Mouse (Mus musculus) layer of hippocampus, adult 2 months (tissue): ENCODE data around the gene Harbi1. TPM values are rescaled to one million over a fixed set of nuclear protein-coding genes. Genes with fewer than 3 reads are reported as not detected.
A peak's percentile ranks its signal among the peaks of the same experiment; 100 is the strongest.
"Not testable (repeated sequence)": the region's sequence is repeated elsewhere in the genome, so short reads cannot be mapped to it uniquely, and the experiment has no call there.

Source experiments
- DNase-seq, 2 experiments: peaks; one replicate each; pipeline ENCODE4 v3.0.0; 2022; ENCODE audit warnings: low spot score in 2 of 2
- H3K27ac ChIP-seq: fragments of 200-600 bp; 2 replicates; pipeline ENCODE4 v1.8.1; 2022
- H3K4me3 ChIP-seq: fragments of 200-600 bp; 2 replicates; pipeline ENCODE4 v1.8.1; 2022; ENCODE audit warnings: mild to moderate bottlenecking
- CTCF ChIP-seq: fragments of 200-600 bp; conservative IDR thresholded peaks from 2 replicates; pipeline ENCODE4 v1.8.1; 2022; ENCODE audit warnings: antibody characterized with exemption, mild to moderate bottlenecking, moderate library complexity
- total RNA-seq, 2 experiments: library from RNA; stranded (reverse); gene quantifications; 2 replicates each; pipeline ENCODE4 v1.2.3; 2021

Gene Harbi1
- total RNA-seq, 2 experiments from 2014 or later: 6.7 to 10.0 TPM

DNA sequence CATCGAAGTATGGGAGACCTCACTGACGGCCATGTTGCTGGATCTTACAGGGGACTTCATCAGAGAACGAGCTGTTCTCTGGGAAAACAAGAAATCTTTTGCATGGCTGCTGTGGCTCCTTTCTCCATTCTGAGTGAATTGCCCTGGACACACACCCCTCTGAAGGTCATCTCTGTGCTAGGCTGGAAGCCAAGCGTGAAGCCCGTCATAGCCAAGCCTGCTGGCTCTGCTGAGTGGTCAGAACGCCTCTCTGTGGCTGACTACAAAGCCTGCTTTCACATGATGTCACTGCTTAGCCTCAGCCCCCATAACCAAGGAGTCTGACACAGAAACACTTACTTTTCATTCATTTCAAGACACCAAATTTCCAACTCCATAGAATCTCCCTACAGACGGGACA is 21.2 kb upstream of the Harbi1 start:
- no peak for TF ChIP-seq CTCF
- H3K4me3 ChIP-seq: no peak overlapping the region
- DNase-seq: peak; percentile 47 to 58
- peak overlapping the region; percentile 67 for H3K27ac ChIP-seq

DNA sequence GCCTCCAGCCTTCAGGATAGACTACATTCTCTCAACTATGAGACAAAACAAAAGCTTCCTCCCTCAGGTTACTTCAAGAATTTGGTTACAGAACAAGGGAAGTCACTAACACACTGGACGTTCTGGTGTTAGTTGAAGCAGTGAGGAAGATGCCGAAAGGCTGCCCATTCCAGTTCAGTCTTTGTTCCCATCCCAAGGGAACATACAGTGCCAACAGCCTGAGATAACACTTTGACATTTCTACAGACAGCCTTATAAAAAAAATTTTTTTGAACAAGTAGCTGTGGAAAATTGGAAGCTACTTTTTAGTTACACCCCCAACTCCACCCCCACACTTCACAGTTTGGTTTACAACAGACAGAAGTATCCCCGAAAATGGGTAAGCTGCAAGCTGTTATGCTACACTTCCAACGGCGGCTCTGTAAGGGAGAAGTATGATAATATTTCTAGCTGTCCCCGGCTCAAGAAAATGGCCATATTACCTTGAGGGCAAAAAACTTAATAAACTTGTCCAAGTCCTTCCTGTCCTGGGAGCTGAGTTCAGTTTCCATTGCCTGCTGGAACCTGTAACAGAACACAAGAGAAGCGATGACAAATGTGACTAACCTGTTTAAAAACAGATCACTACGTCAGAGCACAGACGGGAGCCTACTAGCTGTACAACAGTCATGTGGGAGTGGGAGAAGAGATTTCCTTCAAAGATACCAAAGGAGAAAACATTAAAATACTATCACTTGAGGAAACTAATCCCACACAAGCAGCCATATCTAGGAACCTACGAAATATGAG is 15.0 kb upstream of the Harbi1 start:
- Histone ChIP-seq H3K27ac (peak overlapping the region; percentile 59; the same call in 1 of the 2 replicates), H3K4me3 (no peak overlapping the region)
- no peak for TF ChIP-seq CTCF
- DNase-seq: peak; percentile 43 to 57

DNA sequence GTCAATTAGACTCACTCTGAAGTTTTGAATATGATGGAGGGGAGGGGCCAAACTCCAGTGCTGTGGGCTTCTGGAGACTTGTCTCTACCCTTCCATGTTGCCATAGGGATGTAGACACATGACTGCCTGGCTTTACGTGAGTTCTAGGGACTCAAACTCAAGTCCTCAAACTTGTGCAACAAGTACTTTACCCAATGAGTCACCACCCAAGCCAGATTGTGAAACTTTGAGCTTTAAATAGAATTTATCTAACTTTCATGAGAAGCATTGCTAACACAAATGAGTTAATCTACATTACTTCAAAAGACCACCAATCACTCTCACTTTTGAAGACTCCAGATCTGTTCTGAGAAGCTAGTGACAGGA is 14.4 kb upstream of the Harbi1 start:
- no peak overlapping the region for H3K4me3 ChIP-seq
- no peak for TF ChIP-seq CTCF
- no peak for DNase-seq

DNA sequence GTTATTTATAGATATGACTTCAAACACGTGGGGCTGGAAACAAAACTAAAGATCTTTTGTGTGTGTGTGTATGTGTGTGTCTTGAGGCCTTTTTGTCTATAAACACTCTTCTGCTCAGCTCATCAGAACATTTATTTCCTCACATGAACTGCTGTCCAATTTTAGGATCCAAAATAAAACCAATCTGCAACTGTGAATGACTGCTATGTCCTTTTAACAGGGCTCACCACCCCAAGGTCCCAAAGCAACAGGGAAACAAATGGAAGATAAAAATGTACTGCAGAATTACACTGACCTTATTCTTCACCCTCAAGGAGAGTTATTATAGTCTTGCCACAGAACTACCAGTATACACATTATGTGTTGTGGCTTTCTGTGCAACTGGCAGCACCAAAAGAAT is 11.4 kb upstream of the Harbi1 start:
- no peak for DNase-seq
- Histone ChIP-seq H3K27ac (peak overlapping the region; percentile 32; the same call in 1 of the 2 replicates), H3K4me3 (no peak overlapping the region)
- TF ChIP-seq CTCF: no peak

More for the DNA sequence above, 14.4 kb upstream of the Harbi1 start:
- H3K27ac ChIP-seq: peak overlapping the region; percentile 56; the same call in 1 of the 2 replicates

DNA sequence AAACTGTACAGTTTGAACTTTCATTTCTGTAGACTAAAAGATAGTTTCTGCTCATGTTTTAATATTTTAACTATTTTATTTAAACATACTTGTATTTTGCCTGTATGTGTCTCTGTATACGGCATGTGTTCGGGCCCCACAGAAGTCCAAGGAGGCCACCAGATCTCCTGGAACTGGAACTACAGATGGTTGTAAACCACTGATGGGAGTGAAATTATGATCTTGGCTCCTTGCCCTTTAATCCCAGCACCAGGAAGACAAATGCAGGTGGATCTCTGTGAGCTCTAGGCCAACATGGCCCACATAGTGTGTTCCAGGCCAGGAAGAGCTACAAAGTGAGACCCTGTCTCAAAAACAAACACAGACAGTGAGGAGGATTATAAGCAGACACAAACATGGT is 9.3 kb upstream of the Harbi1 start:
- no peak overlapping the region for H3K27ac ChIP-seq
- no peak overlapping the region for H3K4me3 ChIP-seq
- DNase-seq: no peak
- no peak for TF ChIP-seq CTCF

DNA sequence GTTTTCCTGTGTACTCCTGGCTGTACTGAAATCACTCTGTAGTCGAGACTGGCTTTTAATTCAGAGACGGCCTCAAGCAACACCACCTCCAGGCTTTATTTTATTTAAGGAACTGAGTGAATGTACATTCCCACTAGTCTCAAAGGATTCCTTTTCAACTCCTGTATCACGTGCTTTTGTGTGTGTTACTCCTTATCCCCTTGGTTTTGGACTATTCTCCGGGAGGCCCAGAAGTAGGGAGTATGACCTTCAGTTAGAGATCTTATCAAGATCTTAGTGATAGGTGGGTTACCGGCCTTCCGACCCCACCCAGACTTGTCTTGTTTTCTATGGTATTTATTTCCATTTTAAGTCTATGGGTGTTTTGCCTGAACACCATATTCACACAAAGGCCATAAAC is 4.9 kb upstream of the Harbi1 start:
- Histone ChIP-seq H3K4me3 (no peak overlapping the region), H3K27ac (no peak overlapping the region)
- DNase-seq: no peak
- no peak for TF ChIP-seq CTCF

DNA sequence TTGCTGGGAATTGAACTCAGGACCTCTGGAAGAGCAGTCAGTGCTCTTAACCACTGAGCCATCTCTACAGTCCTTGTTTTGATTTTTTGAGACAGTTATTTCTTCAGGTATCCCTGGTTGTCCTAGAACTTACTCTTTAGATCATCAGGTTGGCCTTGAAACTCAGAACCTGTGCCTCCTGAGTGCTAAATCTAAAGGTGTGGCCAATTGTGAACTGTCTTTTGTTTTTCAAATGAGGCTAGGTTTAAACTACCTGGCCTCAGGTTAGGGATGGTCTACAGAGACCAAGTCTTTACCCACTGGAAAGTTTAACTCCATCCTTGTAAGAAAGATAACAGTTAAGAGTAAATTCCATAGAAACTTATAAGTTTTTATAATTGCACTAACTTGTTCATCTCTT is 4.2 kb upstream of the Harbi1 start:
- Histone ChIP-seq H3K4me3 (no peak overlapping the region), H3K27ac (no peak overlapping the region)
- TF ChIP-seq CTCF: no peak
- no peak for DNase-seq

DNA sequence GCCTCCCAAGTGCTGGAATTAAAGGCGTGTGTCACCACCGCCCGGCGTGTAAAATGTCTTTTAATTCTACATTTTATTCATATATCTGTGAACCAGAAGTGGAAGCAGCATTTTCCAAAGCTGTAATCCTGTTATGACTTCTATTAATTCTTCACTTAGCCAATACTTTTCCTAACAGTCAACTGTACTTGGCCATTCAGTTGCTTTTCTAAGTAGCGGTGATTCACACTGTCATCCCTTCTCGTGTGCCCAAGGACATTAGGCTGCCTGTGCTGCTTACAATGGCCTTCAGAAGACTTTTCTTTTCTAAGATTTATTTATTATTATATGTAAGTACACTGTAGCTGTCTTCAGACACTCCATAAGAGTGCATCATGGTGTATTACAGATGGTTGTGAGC is 2.3 kb upstream of the Harbi1 start:
- TF ChIP-seq CTCF: no peak
- Histone ChIP-seq H3K4me3 (no peak overlapping the region), H3K27ac (no peak overlapping the region)
- no peak for DNase-seq

DNA sequence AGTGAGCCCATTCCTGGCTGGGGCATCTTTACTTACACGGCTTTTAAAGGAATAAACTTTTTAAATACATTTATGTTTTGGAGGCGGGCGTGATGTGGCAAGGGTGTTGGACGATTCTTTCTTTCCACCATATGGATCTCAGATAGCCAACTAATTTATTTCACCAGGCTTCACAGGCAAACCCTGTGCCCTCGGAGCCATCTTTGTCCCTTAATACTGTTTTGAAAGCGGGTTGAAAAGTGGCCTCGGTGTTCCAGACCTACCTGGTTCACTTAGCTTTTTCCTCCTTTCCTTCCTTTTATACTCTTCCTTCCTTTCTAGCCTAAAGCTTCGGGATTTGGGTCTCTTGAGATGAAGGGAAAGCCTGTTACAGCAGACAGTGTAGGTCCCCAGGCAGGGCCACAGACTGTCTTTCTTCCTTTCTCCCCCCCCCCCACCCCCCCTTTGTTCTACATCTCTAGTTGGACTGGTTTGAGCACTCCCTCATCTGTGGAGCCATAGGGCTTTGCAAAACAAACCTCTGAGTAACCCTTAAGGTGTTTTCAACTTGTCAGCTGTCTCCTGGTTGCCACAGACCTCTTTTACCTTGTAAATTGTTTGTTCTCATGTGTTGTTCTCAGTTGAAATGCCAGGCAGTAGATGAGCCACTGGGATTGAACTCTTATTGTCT is 739 bp downstream of the Harbi1 start:
- no peak for DNase-seq
- no peak for TF ChIP-seq CTCF
- H3K27ac ChIP-seq: peak overlapping the region; percentile 99
- peak overlapping the region; percentile 97 for H3K4me3 ChIP-seq

DNA sequence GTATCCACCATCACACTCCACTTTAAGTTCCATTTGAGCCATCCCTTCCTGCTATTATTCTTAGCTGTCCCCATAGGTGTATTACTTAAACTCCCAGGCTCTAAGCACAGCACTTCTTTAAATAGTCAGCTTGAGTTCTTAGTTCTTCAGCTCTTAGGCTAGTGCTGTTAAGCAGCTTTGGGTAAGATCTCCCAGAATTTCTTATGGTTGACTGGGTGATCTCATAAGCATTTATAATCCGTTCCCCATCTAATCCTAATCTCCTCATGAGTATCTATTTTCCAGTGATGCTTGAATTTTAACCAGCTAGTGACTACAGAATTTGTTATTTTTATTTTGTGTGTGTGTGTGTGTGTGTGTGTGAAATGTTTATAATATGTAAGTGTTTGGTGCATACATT is 4.3 kb downstream of the Harbi1 start:
- Histone ChIP-seq H3K27ac (no peak overlapping the region), H3K4me3 (no peak overlapping the region)
- no peak for DNase-seq
- TF ChIP-seq CTCF: no peak

DNA sequence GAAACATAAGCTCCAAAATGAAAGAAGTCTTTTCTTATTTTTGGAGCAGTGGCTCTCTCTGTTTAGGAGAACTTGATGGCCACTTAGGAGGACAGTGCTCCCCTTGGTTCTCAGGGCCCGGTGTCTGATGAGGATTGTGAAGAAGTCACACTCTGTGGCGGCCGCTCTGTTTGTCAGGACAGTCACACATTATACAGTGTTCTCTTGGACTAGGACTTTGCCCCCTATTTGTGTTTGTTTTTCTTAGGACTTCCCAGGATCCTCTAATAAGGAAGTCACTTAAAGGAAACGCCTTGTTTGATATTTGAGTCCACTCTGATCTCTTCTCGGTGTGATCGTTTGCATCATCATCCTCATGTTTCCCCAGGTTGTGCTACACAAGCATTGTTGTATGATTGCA is 7.6 kb downstream of the Harbi1 start:
- Histone ChIP-seq H3K27ac (no peak overlapping the region), H3K4me3 (no peak overlapping the region)
- TF ChIP-seq CTCF: no peak
- no peak for DNase-seq

DNA sequence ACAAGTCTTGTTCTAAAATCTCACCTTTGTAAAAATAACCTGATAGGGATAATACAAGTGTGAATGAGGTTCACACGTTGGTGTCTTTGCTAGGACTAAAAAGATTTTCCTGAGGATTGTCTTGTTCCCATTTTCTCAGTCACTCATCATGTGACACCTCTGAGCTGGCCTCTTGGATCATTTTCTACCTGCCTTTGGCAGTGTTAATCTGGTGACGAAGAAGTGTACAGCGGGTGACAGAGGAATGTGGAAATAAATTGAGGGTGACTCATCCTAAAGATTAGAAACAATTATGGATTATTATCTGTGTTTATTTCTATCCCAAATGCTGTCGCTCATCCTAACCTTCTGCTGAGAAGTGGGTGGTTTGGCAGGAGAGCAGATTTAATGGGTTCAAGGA is 12.7 kb downstream of the Harbi1 start:
- H3K27ac ChIP-seq: no peak overlapping the region
- TF ChIP-seq CTCF: no peak

DNA sequence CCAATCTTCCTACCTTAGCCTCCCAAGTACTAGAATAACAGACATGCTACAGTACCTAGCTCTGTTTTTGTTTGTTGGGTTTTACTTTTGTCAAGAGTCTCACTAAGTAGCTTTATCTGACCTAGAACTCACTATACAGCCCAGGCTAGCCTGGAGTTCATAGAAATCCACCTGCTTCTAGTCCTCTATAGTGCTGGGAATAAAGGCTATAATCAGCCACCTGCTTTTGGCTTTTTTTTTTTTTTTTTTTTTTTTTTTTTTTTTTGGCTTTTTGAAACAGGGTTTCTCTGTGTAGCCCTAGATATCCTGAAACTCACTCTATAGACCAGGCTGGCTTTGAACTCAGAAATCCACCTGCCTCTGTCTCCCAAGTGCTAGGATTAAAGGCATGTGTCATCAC is 13.3 kb downstream of the Harbi1 start:
- no peak overlapping the region for H3K4me3 ChIP-seq
- no peak for TF ChIP-seq CTCF
- H3K27ac ChIP-seq: no peak overlapping the region
- no peak for DNase-seq

More for the DNA sequence above, 12.7 kb downstream of the Harbi1 start:
- H3K4me3 ChIP-seq: no peak overlapping the region
- no peak for DNase-seq

DNA sequence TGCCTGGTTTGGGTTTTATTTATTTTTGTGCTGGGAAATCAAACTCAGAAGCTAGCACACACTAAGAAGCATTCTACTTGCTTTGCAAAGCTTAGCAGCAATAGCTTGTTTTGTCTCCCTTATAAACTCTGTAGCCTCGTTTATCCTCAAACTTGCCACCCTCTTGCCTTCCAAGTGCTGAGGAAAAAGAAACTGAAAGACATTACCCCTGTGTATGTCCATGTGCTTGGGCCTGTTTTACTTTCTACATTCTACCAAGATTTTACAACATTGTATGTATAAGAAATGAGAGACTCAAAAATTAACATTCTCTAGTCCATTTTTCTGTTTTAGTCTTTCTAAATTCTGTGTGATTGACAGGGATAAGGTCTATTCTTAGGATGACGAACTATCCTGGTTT is 14.1 kb downstream of the Harbi1 start:
- no peak for TF ChIP-seq CTCF
- Histone ChIP-seq H3K27ac (no peak overlapping the region), H3K4me3 (no peak overlapping the region)
- no peak for DNase-seq

DNA sequence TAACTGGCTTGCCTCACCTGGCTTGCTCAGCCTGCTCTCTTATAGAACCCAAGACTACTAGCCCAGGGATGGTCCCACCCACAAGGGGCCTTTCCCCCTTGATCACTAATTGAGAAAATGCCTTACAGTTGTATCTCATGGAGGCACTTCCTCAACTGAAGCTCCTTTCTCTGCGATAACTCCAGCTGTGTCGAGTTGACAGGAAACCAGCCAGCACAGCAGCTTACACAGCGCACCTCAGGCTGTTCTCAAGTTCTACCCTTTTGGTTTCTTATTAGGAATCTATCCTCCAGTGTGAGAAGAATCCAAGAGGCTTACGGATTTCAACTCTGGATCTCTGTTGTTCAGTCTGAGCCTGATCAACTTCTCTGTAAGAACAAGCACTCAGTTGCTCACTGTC is 14.8 kb downstream of the Harbi1 start:
- not testable (repeated sequence) for DNase-seq, H3K4me3 ChIP-seq, H3K27ac ChIP-seq
